21 mouse cellular contexts compared by ENCODE assay signal in genomic region chr11:103711851-103712587, GRCm38 (mm10). TPM values are rescaled to one million over a fixed set of nuclear protein-coding genes. Genes with fewer than 3 reads are reported as not detected.
DNase-seq lines count a peak whose midpoint lies in the region; ATAC-seq lines count a peak whose summit lies in the region.
"Had no signal": no experiment of that assay in that cellular context is flagged by ENCODE, and none has a peak within 500 bp of the region (broad histone marks: within the 10 kb centered on the region; RNA-seq: fewer than 3 reads in every experiment).

No protein-coding gene starts in this region.

- DNase-seq in embryo, embryonic 10 days (ENCODE audit: low spot score): peak; percentile 47
- DNase-seq in embryo, embryonic 11 days: no peak
- DNase-seq in kidney, postnatal 4 days: peak; percentile 44 to 65
- no peak for DNase-seq in cerebellum, postnatal 36 days
- DNase-seq in urinary bladder, postnatal 4 days (ENCODE audit: low spot score in 2 of 2): no peak
- DNase-seq in thymus, postnatal 25 days: no peak
- DNase-seq: cerebellum, adult 2 months; gastrocnemius, postnatal 10 days; heart, adult 2 months; heart, postnatal 4 days; layer of hippocampus, adult 9-11 months; lung, adult 18-20 months; retina, postnatal 1 day; thymus, adult 18-20 months had no signal

- H3K4me3 ChIP-seq in embryonic facial prominence, embryonic 15.5 days (replicated peaks): no peak overlapping the region
- H3K4me3 ChIP-seq in kidney, embryonic 15.5 days (replicated peaks): no peak overlapping the region
- H3K4me3 ChIP-seq: forebrain, embryonic 12.5 days; heart, adult 2 months; heart, embryonic 15.5 days had no signal

- H3K27me3 ChIP-seq in embryonic facial prominence, embryonic 15.5 days: no peaks in the 10 kb centered on the region; the same call in 1 of the 2 replicates
- H3K27me3 ChIP-seq in kidney, embryonic 15.5 days: peaks cover 11% of the 10 kb centered on the region; the same call in 1 of the 2 replicates
- H3K27me3 ChIP-seq: heart, embryonic 15.5 days had no signal

- H3K9ac ChIP-seq in embryonic facial prominence, embryonic 15.5 days: no peak overlapping the region
- H3K9ac ChIP-seq in kidney, embryonic 15.5 days: no peak overlapping the region
- H3K9ac ChIP-seq: forebrain, embryonic 12.5 days; heart, embryonic 15.5 days had no signal

- no peaks in the 10 kb centered on the region for H3K9me3 ChIP-seq in embryonic facial prominence, embryonic 15.5 days (replicated peaks)
- no peaks in the 10 kb centered on the region for H3K9me3 ChIP-seq in kidney, embryonic 15.5 days (replicated peaks)
- H3K9me3 ChIP-seq: forebrain, embryonic 12.5 days; heart, embryonic 15.5 days had no signal

- no peak overlapping the region for H3K27ac ChIP-seq in embryonic facial prominence, embryonic 15.5 days (replicated peaks)
- H3K27ac ChIP-seq in kidney, embryonic 15.5 days: peak overlapping the region; percentile 83
- H3K27ac ChIP-seq: forebrain, embryonic 12.5 days; heart, adult 2 months; heart, embryonic 15.5 days; macrophage had no signal

- H3K4me2 ChIP-seq in embryonic facial prominence, embryonic 15.5 days (replicated peaks): no peak overlapping the region
- 0 out of 2 replicates have a peak overlapping the region, but pooled peaks have one; percentile 9 for H3K4me2 ChIP-seq in kidney, embryonic 15.5 days
- H3K4me2 ChIP-seq: forebrain, embryonic 12.5 days; heart, embryonic 15.5 days; liver, embryonic 11.5 days; midbrain, embryonic 11.5 days had no signal

- WGBS in embryonic facial prominence, embryonic 15.5 days: 41% methylated on average over 28 of the region's 28 CpGs
- 32% methylated on average over 28 of the region's 28 CpGs for WGBS in kidney, embryonic 15.5 days

- H3K36me3 ChIP-seq in embryonic facial prominence, embryonic 15.5 days: no peaks in the 10 kb centered on the region
- H3K36me3 ChIP-seq in kidney, embryonic 15.5 days: no peaks in the 10 kb centered on the region
- H3K36me3 ChIP-seq: forebrain, embryonic 12.5 days; heart, embryonic 15.5 days had no signal

- H3K4me1 ChIP-seq in embryonic facial prominence, embryonic 15.5 days: peaks cover 6% of the 10 kb centered on the region; the same call in 1 of the 2 replicates
- H3K4me1 ChIP-seq in kidney, embryonic 15.5 days: peaks cover 11% of the 10 kb centered on the region
- H3K4me1 ChIP-seq: heart, embryonic 15.5 days had no signal

- ATAC-seq in embryonic facial prominence, embryonic 15.5 days (ENCODE audit: insufficient number of reproducible peaks, low FRiP score, low TSS enrichment, low read depth): peak; percentile 13; the same call in 1 of the 2 replicates
- ATAC-seq in kidney, embryonic 15.5 days (replicated peaks; ENCODE audit: low FRiP score): peak; percentile 87

RNA-seq across cellular contexts. Expression of gene Gosr2, which starts 14.3 kb away (rescaled TPM):
- 92.5 and 93.5 TPM in 2 replicates for polyA plus RNA-seq in embryonic facial prominence, embryonic 15.5 days (2015; fragmentation: Nextera tagmentation; extraction: Ambion mirVana)
- polyA plus RNA-seq in kidney, embryonic 15.5 days (2015; fragmentation: Nextera tagmentation; extraction: Ambion mirVana): 80.4 and 83.9 TPM in 2 replicates

RNA-seq across cellular contexts. Expression of gene Wnt9b, which starts 37.6 kb away (rescaled TPM):
- 0.47 and 1.2 TPM in 2 replicates for polyA plus RNA-seq in embryonic facial prominence, embryonic 15.5 days (2015; fragmentation: Nextera tagmentation; extraction: Ambion mirVana)
- 7.2 and 7.7 TPM in 2 replicates for polyA plus RNA-seq in kidney, embryonic 15.5 days (2015; fragmentation: Nextera tagmentation; extraction: Ambion mirVana)
- polyA plus RNA-seq: macrophage had no signal

Comparison
In these comparisons a context has a peak if more than half of its experiments do, and no peak if none do; other contexts are left out.
1. DNase-seq: peak in embryo, embryonic 10 days (single experiment) and kidney, postnatal 4 days (2 of 2); none in embryo, embryonic 11 days (single experiment), cerebellum, postnatal 36 days (0 of 2), urinary bladder, postnatal 4 days (0 of 2) and thymus, postnatal 25 days (single experiment).